Mouse (Mus musculus) hindbrain, embryonic 14.5 days (tissue): ENCODE results near the gene H2-M10.5. TPM values are rescaled to one million over a fixed set of nuclear protein-coding genes. Genes with fewer than 3 reads are reported as not detected.
"Not testable (repeated sequence)": the region's sequence is repeated elsewhere in the genome, so short reads cannot be mapped to it uniquely, and the experiment has no call there.

Experiments
- ATAC-seq: fragments of 200-750 bp; cut with Nextera tagmentation; 2 replicates; pipeline ENCODE4 v1.8.0; 2017; ENCODE audit warnings: moderate number of reproducible peaks, mild to moderate bottlenecking, moderate TSS enrichment, moderate library complexity; ENCODE audit not compliant: low FRiP score
- DNase-seq: peaks from one replicate; pipeline ENCODE4 v3.0.0-alpha.2; 2015; ENCODE audit warnings: low spot score
- H3K27ac ChIP-seq: fragments of 300-500 bp; sonication (generic); 2 replicates; pipeline ENCODE4 v1.5.1; 2014; ENCODE audit warnings: mild to moderate bottlenecking, moderate library complexity
- H3K27me3 ChIP-seq: fragments of 300-500 bp; sonication (generic); 2 replicates; pipeline ENCODE4 v1.6.1; 2014; ENCODE audit warnings: mild to moderate bottlenecking, low read length, mixed read lengths; ENCODE audit not compliant: control insufficient read depth, insufficient read depth
- H3K36me3 ChIP-seq: fragments of 300-500 bp; sonication (generic); replicated peaks from 2 replicates; pipeline ENCODE4 v1.6.1; 2014; ENCODE audit not compliant: control insufficient read depth, insufficient read depth
- H3K4me1 ChIP-seq: fragments of 300-500 bp; sonication (generic); replicated peaks from 2 replicates; pipeline ENCODE4 v1.6.1; 2014; ENCODE audit warnings: antibody characterized with exemption, low read length, mixed read lengths; ENCODE audit not compliant: control insufficient read depth, insufficient read depth
- H3K4me2 ChIP-seq: fragments of 300-500 bp; sonication (generic); replicated peaks from 2 replicates; pipeline ENCODE4 v1.6.1; 2014; ENCODE audit warnings: mild to moderate bottlenecking, moderate library complexity
- H3K4me3 ChIP-seq: fragments of 300-500 bp; sonication (generic); replicated peaks from 2 replicates; pipeline ENCODE4 v1.5.1; 2014; ENCODE audit warnings: mild to moderate bottlenecking, low read length
- H3K9ac ChIP-seq: fragments of 300-500 bp; sonication (generic); 2 replicates; pipeline ENCODE4 v1.6.1; 2014
- H3K9me3 ChIP-seq: fragments of 300-500 bp; sonication (generic); 2 replicates; pipeline ENCODE4 v1.6.1; 2016; ENCODE audit warnings: low read length; ENCODE audit not compliant: control insufficient read depth
- WGBS: fragments of 180-500 bp; shearing (Covaris S2); extraction: QIAGEN DNeasy Blood & Tissue Kit; methylation state at CpG from one replicate; pipeline ENCODE4 v1.1.7; 2014; 5-methylcytosine and 5-hydroxymethylcytosine counted together
- polyA plus RNA-seq: library from polyadenylated mRNA; unstranded; fragments of >200 nt; fragmentation: Nextera tagmentation; extraction: Ambion mirVana; gene quantifications from 2 replicates; pipeline ENCODE4 v1.2.1, GENCODE M21; 2014

Gene H2-M10.5
- polyA plus RNA-seq, 1 experiment from 2014 or later = not detected

DNA sequence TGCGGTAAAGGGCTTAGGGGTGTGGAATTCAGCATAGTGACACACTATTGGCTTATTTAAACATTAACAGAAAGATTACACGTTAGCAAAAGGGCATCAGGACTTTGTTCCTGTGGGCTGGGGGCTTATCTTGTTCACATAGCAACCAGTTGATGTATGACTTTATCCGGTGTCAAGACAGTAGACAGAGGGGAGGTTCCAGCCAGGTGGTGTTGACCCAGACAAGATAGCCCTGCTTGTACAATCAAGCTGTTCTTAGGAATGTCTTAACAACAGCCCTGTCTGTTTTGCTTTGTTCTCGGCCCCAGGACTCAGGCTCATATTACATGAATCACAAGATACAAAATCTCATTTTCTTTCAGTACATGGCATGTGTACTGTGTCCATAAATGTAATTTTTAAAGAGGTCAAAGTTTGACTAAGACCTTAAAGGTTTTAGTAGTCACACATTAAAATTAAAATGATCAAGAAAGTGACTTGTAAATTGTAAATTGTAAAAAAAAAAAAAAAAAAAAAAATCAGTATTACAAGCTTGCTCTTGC lies 27.3 kb downstream of the H2-M10.5 start:
- not testable (repeated sequence) for H3K27ac ChIP-seq, H3K27me3 ChIP-seq, H3K4me3 ChIP-seq, H3K9me3 ChIP-seq, H3K9ac ChIP-seq, H3K36me3 ChIP-seq, ATAC-seq, H3K4me2 ChIP-seq, H3K4me1 ChIP-seq, DNase-seq
- 70% methylated on average over 4 of the region's 4 CpGs for WGBS

DNA sequence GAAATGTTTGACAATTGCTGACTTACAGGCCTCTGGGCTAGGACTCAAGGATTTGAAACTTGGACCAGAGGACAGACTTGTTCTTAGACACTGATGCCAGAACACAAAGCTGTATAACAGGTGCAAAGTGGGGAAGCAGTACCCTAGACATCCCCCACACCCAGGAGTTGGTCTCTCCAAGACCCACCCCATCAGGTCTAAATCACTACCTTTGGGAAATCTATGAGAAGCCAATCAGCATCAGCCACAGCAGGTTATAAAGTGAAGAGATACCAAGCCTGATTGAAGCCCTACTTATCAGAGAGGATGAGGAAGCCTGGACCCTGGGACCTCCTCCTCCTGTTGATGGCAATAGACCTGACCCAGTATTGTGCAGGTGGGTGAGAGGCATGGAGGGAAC lies 39.2 kb downstream of the H2-M10.5 start, which contains the start of gene H2-M10.6:
Gene H2-M10.6, plus strand, starts transcription at position 301 of the 400 bp plus-strand sequence.
- Histone ChIP-seq H3K27me3 (no peaks in the 10 kb centered on the region), H3K36me3 (no peaks in the 10 kb centered on the region), H3K9ac (no peak within 1 kb of the TSS), H3K4me3 (no peak within 1 kb of the TSS), H3K9me3 (no peaks in the 10 kb centered on the region), H3K27ac (no peak within 1 kb of the TSS), H3K4me2 (no peak within 1 kb of the TSS), H3K4me1 (no peaks in the 10 kb centered on the region)
- ATAC-seq (no peak), DNase-seq (no peak)

DNA sequence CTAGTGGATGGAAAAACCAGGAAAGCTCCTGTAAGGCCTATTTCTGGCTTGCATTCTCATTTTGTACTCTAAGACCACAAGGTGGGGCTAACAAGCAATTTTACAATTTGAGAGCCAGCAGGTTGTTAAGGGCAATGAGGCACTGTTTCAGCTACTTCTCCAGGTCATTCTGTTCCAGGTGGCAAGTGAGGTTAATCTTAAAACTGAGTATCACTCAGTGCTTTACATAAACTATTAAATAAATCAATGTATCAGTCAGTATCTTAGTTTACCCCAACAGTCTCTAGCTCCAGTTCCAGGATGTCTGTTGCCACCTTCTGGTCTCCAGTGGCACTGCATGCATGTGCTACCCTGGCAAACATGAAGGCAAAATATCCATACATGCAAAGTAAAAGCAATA lies 51.3 kb downstream of the H2-M10.5 start:
- H3K4me1 ChIP-seq = no peaks in the 10 kb centered on the region
- H3K4me2 ChIP-seq = no peak overlapping the region
- H3K36me3 ChIP-seq = no peaks in the 10 kb centered on the region
- no peak overlapping the region for H3K4me3 ChIP-seq
- no peak overlapping the region for H3K27ac ChIP-seq
- H3K9me3 ChIP-seq = no peaks in the 10 kb centered on the region
- DNase-seq (peak; percentile 59), ATAC-seq (no peak)
- H3K9ac ChIP-seq = no peak overlapping the region
- no peaks in the 10 kb centered on the region for H3K27me3 ChIP-seq

DNA sequence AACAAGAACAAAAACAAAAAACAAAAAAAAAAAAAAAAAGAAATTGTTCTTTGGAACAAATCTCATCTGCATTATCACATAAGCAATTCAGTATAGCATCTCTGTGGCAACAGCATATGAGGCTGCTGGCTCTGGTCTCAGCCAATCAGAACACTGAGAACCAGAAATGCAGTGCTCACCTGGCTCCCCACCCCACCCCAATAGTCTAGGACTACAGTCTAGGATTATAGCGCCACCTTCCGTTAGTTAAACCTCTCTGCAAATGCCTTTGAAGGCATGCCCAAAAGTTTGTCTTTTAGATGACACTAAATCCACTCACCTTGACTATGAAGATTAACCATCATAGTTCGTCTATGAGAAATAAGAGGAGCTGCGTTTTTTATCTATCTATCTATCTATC lies 52.8 kb downstream of the H2-M10.5 start:
- H3K4me1 ChIP-seq = no peaks in the 10 kb centered on the region
- DNase-seq (peak; percentile 58), ATAC-seq (peak; percentile 73)
- H3K4me3 ChIP-seq = no peak overlapping the region
- no peak overlapping the region for H3K27ac ChIP-seq
- H3K4me2 ChIP-seq = peak overlapping the region; percentile 38
- 26% methylated on average over 4 of the region's 4 CpGs for WGBS
- no peaks in the 10 kb centered on the region for H3K27me3 ChIP-seq
- H3K9me3 ChIP-seq = no peaks in the 10 kb centered on the region
- H3K36me3 ChIP-seq = no peaks in the 10 kb centered on the region
- H3K9ac ChIP-seq = no peak overlapping the region

Other genes starting within 250 kb of the H2-M10.5 start
- gene H2-M11, start 225.8 kb upstream of the H2-M10.5 start, polyA plus RNA-seq = not detected in 2 replicates
- gene H2-M9, start 130.2 kb upstream of the H2-M10.5 start, polyA plus RNA-seq = not detected in 2 replicates
- gene H2-M1, start 100.7 kb upstream of the H2-M10.5 start, polyA plus RNA-seq = not detected in 2 replicates
- not detected in 2 replicates for gene H2-M10.6, start 39.3 kb downstream of the H2-M10.5 start, polyA plus RNA-seq
- 35.0 and 39.8 TPM in 2 replicates for gene Trim26, start 64.2 kb downstream of the H2-M10.5 start, polyA plus RNA-seq
- gene Trim15, start 94.3 kb downstream of the H2-M10.5 start, polyA plus RNA-seq = 0.61 and 0.78 TPM in 2 replicates
- gene Trim10, start 96.7 kb downstream of the H2-M10.5 start, polyA plus RNA-seq = 0.88 and 2.1 TPM in 2 replicates
- gene Trim40, start 117.2 kb downstream of the H2-M10.5 start, polyA plus RNA-seq = not detected in 2 replicates
- not detected in 2 replicates for gene Trim31, start 125.2 kb downstream of the H2-M10.5 start, polyA plus RNA-seq
- gene Rnf39, start 170.0 kb downstream of the H2-M10.5 start, polyA plus RNA-seq = 0.90 and 1.3 TPM in 2 replicates
- 170 and 191 TPM in 2 replicates for gene Ppp1r11, start 178.8 kb downstream of the H2-M10.5 start, polyA plus RNA-seq
- 50.4 and 55.7 TPM in 2 replicates for gene Znrd1, start 185.6 kb downstream of the H2-M10.5 start, polyA plus RNA-seq
- 3.4 and 5.1 TPM in 2 replicates for gene Znrd1as, start 185.7 kb downstream of the H2-M10.5 start, polyA plus RNA-seq
- gene 2410137M14Rik, start 208.3 kb downstream of the H2-M10.5 start, polyA plus RNA-seq = 0.47 TPM in 1 of 2 replicates, not detected in the other
- gene H2-M5, start 216.6 kb downstream of the H2-M10.5 start, polyA plus RNA-seq = 0.64 and 1.0 TPM in 2 replicates
- gene Zfp57, start 228.3 kb downstream of the H2-M10.5 start, polyA plus RNA-seq = 225 and 236 TPM in 2 replicates